Mouse (Mus musculus) splenic B cell, adult 2 months (primary cell): Measurements from ENCODE around the gene Kmt5a.

Experiments used
- DNase-seq: peaks from one replicate; pipeline ENCODE4 v3.0.0-alpha.2; 2011; ENCODE audit warnings: low read depth, low spot score
- H3K27me3 ChIP-seq: 2 replicates; pipeline ENCODE4 v1.6.1; 2012; ENCODE audit warnings: mild to moderate bottlenecking, low read length, moderate library complexity, mixed read lengths; ENCODE audit not compliant: control insufficient read depth, poor library complexity, insufficient read depth, severe bottlenecking
- H3K36me3 ChIP-seq: 2 replicates; pipeline ENCODE4 v1.6.1; 2012; ENCODE audit warnings: mild to moderate bottlenecking, low read length, moderate library complexity, mixed read lengths; ENCODE audit not compliant: control insufficient read depth, poor library complexity, insufficient read depth, severe bottlenecking

The Kmt5a gene

DNA sequence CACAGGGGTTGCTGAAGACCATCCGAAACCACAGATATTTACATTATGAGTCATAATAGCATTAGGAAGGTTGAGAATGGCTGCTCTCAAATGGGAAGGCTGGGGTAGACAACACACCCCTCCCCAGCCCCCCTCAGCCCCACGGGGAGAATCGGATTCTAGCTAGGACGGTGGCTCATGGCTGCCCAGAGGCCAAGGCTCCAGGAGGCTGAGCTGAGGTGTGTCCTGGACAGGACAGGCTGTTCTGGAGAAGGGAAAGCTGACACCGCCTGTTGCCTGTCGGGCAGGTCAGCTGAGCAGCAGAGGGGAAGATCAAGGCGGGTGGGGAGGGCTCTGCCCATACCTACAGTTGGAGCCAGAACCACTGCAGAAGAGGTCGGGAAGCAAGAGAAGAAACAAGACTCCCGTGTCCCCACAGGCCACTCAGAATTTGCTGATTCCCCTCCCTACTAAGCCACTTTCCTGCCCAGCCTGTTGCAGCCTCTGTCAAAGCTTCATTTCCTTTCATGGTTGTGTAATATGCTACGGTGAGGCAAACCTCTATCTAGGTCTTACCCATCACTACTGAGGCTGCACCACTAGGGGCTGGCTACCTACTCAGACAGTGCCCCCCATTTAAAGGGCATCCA, 67.1 kb downstream of the Kmt5a start:
- no peaks in the 10 kb centered on the region for H3K36me3 ChIP-seq
- no peaks in the 10 kb centered on the region for H3K27me3 ChIP-seq
- no peak for DNase-seq

DNA sequence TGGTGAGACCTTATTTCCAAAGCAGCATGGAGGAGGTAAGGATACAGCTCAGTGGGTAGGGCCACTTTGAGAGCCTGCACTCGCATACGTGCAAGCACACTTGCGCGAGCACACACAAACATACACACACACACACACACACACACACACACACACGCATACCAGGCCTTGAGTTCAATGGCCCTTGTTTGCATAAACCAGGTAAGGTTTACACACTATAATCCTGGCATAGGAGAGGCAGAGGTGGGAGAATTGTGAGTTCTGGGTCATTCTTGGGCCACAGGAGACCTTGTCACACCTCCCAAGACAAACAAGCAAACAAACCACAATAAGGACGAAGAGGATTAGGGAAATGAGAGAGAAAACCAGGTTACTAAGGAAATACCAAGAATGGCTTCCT, 69.5 kb downstream of the Kmt5a start:
- Histone ChIP-seq H3K27me3 (no peaks in the 10 kb centered on the region), H3K36me3 (no peaks in the 10 kb centered on the region)
- no peak for DNase-seq

- H3K36me3 ChIP-seq = no peaks in the 10 kb centered on the region
- DNase-seq = no peak
- H3K27me3 ChIP-seq = no peaks in the 10 kb centered on the region
Observed at GRCm38 (mm10) chr5:124509742-124510237, 70.1 kb downstream of the Kmt5a start.

- H3K36me3 ChIP-seq = no peaks in the 10 kb centered on the region
- DNase-seq = no peak
Observed at GRCm38 (mm10) chr5:124510536-124511050, 70.9 kb downstream of the Kmt5a start.

More at GRCm38 (mm10) chr5:124510536-124511050, 70.9 kb downstream of the Kmt5a start:
- H3K27me3 ChIP-seq = no peaks in the 10 kb centered on the region
